Mouse (Mus musculus): Measurements from ENCODE around the gene Smcp.

- TF ChIP-seq CTCF (IDR thresholded peaks at IDR 0.05; ENCODE audit: insufficient read depth, low read depth, low read length) (no peak), POLR2A (IDR thresholded peaks at IDR 0.05; ENCODE audit: insufficient read depth, low read depth, low read length) (no peak)
Observed at GRCm38 (mm10) chr3:92579508-92579907, 9.3 kb downstream of the Smcp start.
